Mouse (Mus musculus): Measurements from ENCODE around the gene Taar7b. TPM values are rescaled to one million over a fixed set of nuclear protein-coding genes. Genes with fewer than 3 reads are reported as not detected.

Gene Taar7b
- total and polyA plus RNA-seq, 3 experiments, result not detected

DNA sequence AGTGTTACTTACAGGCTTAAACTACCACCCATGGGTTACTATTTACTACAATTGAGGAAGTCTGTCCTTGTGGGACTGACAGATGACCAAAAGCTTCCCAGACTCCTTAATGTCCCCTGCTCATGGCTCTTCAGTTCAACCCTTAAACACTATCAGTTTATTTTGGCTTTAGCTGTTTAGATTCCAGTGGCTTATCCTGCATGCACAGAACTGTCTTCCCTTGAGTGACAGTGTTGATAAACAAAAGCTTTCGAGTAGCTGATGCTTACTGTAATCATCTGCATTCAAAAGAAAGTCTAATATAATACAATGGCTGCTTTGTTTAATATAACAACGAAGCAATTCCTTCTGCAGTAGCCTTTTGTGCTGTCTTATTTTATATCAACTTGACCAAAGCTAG is 7.3 kb downstream of the Taar7b start:
- Histone ChIP-seq H3K27ac (ENCODE audit: control insufficient read depth, low read depth, low read length) (no peak overlapping the region), H3K4me3 (ENCODE audit: control insufficient read depth in 1 of 2, insufficient read depth in 1 of 2, low read depth in 2 of 2, low read length in 2 of 2) (no peak overlapping the region)

DNA sequence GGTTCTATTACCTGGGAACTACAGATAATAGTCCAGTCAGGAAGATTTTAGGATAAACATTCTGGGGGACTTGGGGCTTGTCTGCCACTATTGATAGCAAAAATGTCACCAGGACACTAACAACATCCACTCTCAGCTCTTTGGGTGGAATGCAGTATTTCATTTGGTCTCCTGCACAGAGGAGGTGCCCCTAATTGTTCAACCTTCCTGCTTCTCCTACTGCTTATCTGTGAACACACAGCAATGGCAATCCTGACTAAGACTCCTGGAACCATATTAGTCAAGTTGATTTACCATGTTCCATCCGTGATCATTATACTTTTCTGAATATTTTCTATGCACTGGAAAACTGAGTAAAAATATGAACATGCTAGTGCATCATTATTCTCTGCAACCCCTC is 8.4 kb downstream of the Taar7b start:
- H3K36me3 ChIP-seq (ENCODE audit: control insufficient read depth in 1 of 2, insufficient read depth in 2 of 2, low read length in 2 of 2), result no peaks in the 10 kb centered on the region
- no peaks in the 10 kb centered on the region for H3K79me2 ChIP-seq (ENCODE audit: control insufficient read depth, insufficient read depth, low read length, poor library complexity)
- H3K4me1 ChIP-seq (ENCODE audit: control insufficient read depth in 1 of 2, insufficient read depth in 2 of 2, low read length in 2 of 2), result no peaks in the 10 kb centered on the region
- no peaks in the 10 kb centered on the region for H3K27me3 ChIP-seq (ENCODE audit: control insufficient read depth in 1 of 2, insufficient read depth in 2 of 2, low read length in 2 of 2)
- H3K4me3 ChIP-seq (ENCODE audit: control insufficient read depth in 1 of 2, insufficient read depth in 1 of 2, low read depth in 2 of 2, low read length in 2 of 2), result no peak overlapping the region
- DNase-seq (ENCODE audit: low read depth, low spot score), result no peak
- TF ChIP-seq USF2 (IDR thresholded peaks at IDR 0.05; ENCODE audit: borderline replicate concordance in 1 of 2, insufficient read depth in 1 of 2, low read depth in 1 of 2, low read length in 2 of 2) (no peak), MYC (IDR thresholded peaks at IDR 0.05; ENCODE audit: low read depth, low read length) (no peak), RAD21 (IDR thresholded peaks at IDR 0.05; ENCODE audit: low read depth, low read length) (no peak), UBTF (IDR thresholded peaks at IDR 0.05; ENCODE audit: borderline replicate concordance, insufficient read depth, low read depth, low read length) (no peak), BHLHE40 (IDR thresholded peaks at IDR 0.05; ENCODE audit: borderline replicate concordance, low read depth, low read length) (no peak), JUND (IDR thresholded peaks at IDR 0.05; ENCODE audit: low read depth, low read length) (no peak), GATA1 (IDR thresholded peaks at IDR 0.05; ENCODE audit: low read depth, low read length) (no peak), POLR2A (IDR thresholded peaks at IDR 0.05; ENCODE audit: control insufficient read depth in 1 of 2, insufficient read depth in 1 of 2, low read depth in 1 of 2, low read length in 2 of 2, poor library complexity in 1 of 2) (no peak), EP300 (IDR thresholded peaks at IDR 0.05; ENCODE audit: low read depth in 1 of 2, low read length in 2 of 2) (no peak), MYB (IDR thresholded peaks at IDR 0.05; ENCODE audit: low read depth, low read length) (no peak), NRF1 (IDR thresholded peaks at IDR 0.05; ENCODE audit: insufficient read depth, low read depth, low read length, poor library complexity, severe bottlenecking) (no peak), TBP (IDR thresholded peaks at IDR 0.05; ENCODE audit: low read depth, low read length) (no peak), MEF2A (IDR thresholded peaks at IDR 0.05; ENCODE audit: extremely low read depth, insufficient replicate concordance, low read depth, low read length, poor library complexity, severe bottlenecking) (no peak), USF1 (IDR thresholded peaks at IDR 0.05; ENCODE audit: low read depth, low read length) (no peak), CTCF (IDR thresholded peaks at IDR 0.05 in 2 of 3, conservative IDR thresholded peaks at IDR 0.05 in 1 of 3; ENCODE audit: control insufficient read depth in 1 of 3, insufficient read depth in 1 of 3, low read depth in 2 of 3, low read length in 3 of 3, poor library complexity in 1 of 3, severe bottlenecking in 1 of 3) (no peak), HCFC1 (IDR thresholded peaks at IDR 0.05; ENCODE audit: low read depth, low read length) (no peak), MAFK (IDR thresholded peaks at IDR 0.05; ENCODE audit: borderline replicate concordance, low read depth, low read length) (no peak), MXI1 (IDR thresholded peaks at IDR 0.05; ENCODE audit: low read depth, low read length) (no peak)
- no peak overlapping the region for H3K27ac ChIP-seq (ENCODE audit: control insufficient read depth, low read depth, low read length)
- no peaks in the 10 kb centered on the region for H3K9me3 ChIP-seq (replicated peaks; ENCODE audit: insufficient read depth, low read length)
- no peak overlapping the region for H3K9ac ChIP-seq (ENCODE audit: control insufficient read depth, low read depth, low read length, poor library complexity, severe bottlenecking)

More for the DNA sequence above, 7.3 kb downstream of the Taar7b start:
- no peak for DNase-seq (ENCODE audit: low read depth, low spot score)
- Histone ChIP-seq H3K4me1 (ENCODE audit: control insufficient read depth in 1 of 2, insufficient read depth in 2 of 2, low read length in 2 of 2) (no peaks in the 10 kb centered on the region), H3K27me3 (ENCODE audit: control insufficient read depth in 1 of 2, insufficient read depth in 2 of 2, low read length in 2 of 2) (no peaks in the 10 kb centered on the region; a peak in 1 of 4 replicates), H3K9me3 (replicated peaks; ENCODE audit: insufficient read depth, low read length) (no peaks in the 10 kb centered on the region), H3K9ac (ENCODE audit: control insufficient read depth, low read depth, low read length, poor library complexity, severe bottlenecking) (no peak overlapping the region), H3K79me2 (ENCODE audit: control insufficient read depth, insufficient read depth, low read length, poor library complexity) (no peaks in the 10 kb centered on the region), H3K36me3 (ENCODE audit: control insufficient read depth in 1 of 2, insufficient read depth in 2 of 2, low read length in 2 of 2) (no peaks in the 10 kb centered on the region)
- TF ChIP-seq HCFC1 (IDR thresholded peaks at IDR 0.05; ENCODE audit: low read depth, low read length), result no peak
- no peak for TF ChIP-seq E2F4 (IDR thresholded peaks at IDR 0.05; ENCODE audit: borderline replicate concordance, low read depth, low read length)
- TF ChIP-seq JUND (IDR thresholded peaks at IDR 0.05; ENCODE audit: low read depth, low read length), result no peak
- TF ChIP-seq CHD1 (IDR thresholded peaks at IDR 0.05; ENCODE audit: low read depth, low read length), result no peak
- no peak for TF ChIP-seq TCF12 (IDR thresholded peaks at IDR 0.05; ENCODE audit: low read depth, low read length)
- no peak for TF ChIP-seq MAZ (IDR thresholded peaks at IDR 0.05; ENCODE audit: low read depth, low read length)
- no peak for TF ChIP-seq GABPA (IDR thresholded peaks at IDR 0.05; ENCODE audit: low read depth, low read length)
- TF ChIP-seq TAL1 (IDR thresholded peaks at IDR 0.05; ENCODE audit: low read length), result no peak
- TF ChIP-seq MYC (IDR thresholded peaks at IDR 0.05; ENCODE audit: low read depth, low read length), result no peak
- TF ChIP-seq RAD21 (IDR thresholded peaks at IDR 0.05; ENCODE audit: low read depth, low read length), result no peak
- TF ChIP-seq POLR2A (IDR thresholded peaks at IDR 0.05; ENCODE audit: control insufficient read depth in 1 of 2, insufficient read depth in 1 of 2, low read depth in 1 of 2, low read length in 2 of 2, poor library complexity in 1 of 2), result no peak
- no peak for TF ChIP-seq ZC3H11A (IDR thresholded peaks at IDR 0.05; ENCODE audit: low read depth, low read length)
- TF ChIP-seq MAFK (IDR thresholded peaks at IDR 0.05; ENCODE audit: borderline replicate concordance, low read depth, low read length), result no peak
- no peak for TF ChIP-seq TBP (IDR thresholded peaks at IDR 0.05; ENCODE audit: low read depth, low read length)
- no peak for TF ChIP-seq KAT2A (conservative IDR thresholded peaks at IDR 0.05; ENCODE audit: low read depth, low read length)
- TF ChIP-seq CHD2 (IDR thresholded peaks at IDR 0.05; ENCODE audit: low read length), result no peak
- no peak for TF ChIP-seq ETS1 (IDR thresholded peaks at IDR 0.05; ENCODE audit: low read depth, low read length)
- no peak for TF ChIP-seq CTCF (IDR thresholded peaks at IDR 0.05 in 2 of 3, conservative IDR thresholded peaks at IDR 0.05 in 1 of 3; ENCODE audit: control insufficient read depth in 1 of 3, insufficient read depth in 1 of 3, low read depth in 2 of 3, low read length in 3 of 3, poor library complexity in 1 of 3, severe bottlenecking in 1 of 3)
- no peak for TF ChIP-seq GATA1 (IDR thresholded peaks at IDR 0.05; ENCODE audit: low read depth, low read length)
